Mouse (Mus musculus): ENCODE results near the gene Plaur.
"Not testable (repeated sequence)": the region's sequence is repeated elsewhere in the genome, so short reads cannot be mapped to it uniquely, and the experiment has no call there.

Plaur gene

GRCm38 (mm10) chr7:24517077-24517476, 54.8 kb downstream of the Plaur start:
- no peak for DNase-seq

GRCm38 (mm10) chr7:24517654-24518053, 55.4 kb downstream of the Plaur start:
- DNase-seq = peak; percentile 1

- DNase-seq = no peak
Observed at GRCm38 (mm10) chr7:24519130-24519529, 56.8 kb downstream of the Plaur start.

- DNase-seq = not testable (repeated sequence)
Observed at GRCm38 (mm10) chr7:24520054-24520453, 57.8 kb downstream of the Plaur start.

GRCm38 (mm10) chr7:24522805-24523204, 60.5 kb downstream of the Plaur start:
- no peak for DNase-seq

- DNase-seq = no peak
Observed at GRCm38 (mm10) chr7:24523723-24524122, 61.4 kb downstream of the Plaur start.

GRCm38 (mm10) chr7:24524978-24525377, 62.7 kb downstream of the Plaur start:
- no peak for DNase-seq
